Mouse (Mus musculus) brain, adult 2 months (tissue): ENCODE data around the gene Sez6.
A peak's percentile ranks its signal among the peaks of the same experiment; 100 is the strongest.

Experiments
- DNase-seq: peaks from one replicate; pipeline ENCODE4 v3.0.0; 2011; ENCODE audit warnings: low read depth, low spot score

Sez6 gene

DNA sequence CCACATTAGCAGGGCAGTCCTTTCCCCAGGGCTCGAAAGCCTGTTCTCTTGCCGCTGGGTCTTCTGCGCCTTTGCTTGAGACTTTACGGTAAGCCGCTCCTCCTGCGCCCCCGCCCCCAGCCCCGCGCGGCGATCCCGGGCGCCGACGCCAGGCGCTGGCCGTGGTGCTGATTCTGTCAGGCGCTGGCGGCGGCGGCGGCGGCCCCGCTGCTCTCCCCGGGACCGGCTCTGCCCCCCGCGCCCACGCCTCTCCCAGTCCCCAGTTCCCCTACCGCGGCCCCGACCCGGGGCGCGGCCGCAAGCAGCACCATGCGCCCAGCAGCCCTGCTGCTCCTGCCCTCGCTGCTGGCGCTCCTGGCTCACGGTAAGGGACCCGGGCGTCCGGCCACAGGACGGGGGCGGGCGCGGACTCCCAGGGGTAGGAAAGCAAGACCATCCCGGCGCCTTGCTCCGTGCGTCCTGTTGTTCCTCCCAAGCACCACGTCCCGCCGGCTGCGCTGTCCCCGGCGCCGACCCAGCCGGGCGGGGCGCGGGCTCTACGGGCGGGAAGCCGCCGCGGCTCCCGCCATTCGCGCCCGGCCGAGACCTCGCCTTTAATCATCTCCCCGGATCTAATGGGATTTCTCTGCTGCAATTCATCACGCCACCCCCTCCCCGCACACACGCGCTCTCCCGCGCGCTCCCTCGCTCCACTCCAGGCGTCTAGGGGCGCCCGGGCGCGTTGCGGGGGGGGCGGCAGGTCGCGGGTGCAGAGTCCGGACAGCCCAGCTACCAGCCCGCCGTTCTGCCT is at the start of gene Sez6:
Gene Sez6 (plus strand): TSS at position 50 of the 790 bp plus-strand sequence.
- DNase-seq: peak; percentile 90

- DNase-seq: no peak
Measured at GRCm38 (mm10) chr11:77884524-77885245, 45.9 kb upstream of the Sez6 start.

DNA sequence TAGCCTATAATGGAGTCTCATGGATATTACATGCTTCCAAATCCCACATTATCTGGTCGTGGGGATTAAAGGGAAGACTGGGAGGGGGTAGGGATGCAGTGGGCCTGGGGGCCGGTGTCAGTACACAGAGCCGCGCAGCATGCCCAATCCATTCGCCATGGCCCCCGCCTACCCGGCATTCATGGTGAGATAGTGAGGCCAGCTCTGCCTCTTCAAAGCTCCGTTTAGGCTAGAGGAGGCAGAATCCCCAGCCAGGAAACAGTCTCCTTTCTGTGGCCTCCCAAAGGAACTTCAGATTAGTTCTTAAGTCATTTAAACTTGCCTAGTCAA is 45.4 kb upstream of the Sez6 start:
- no peak for DNase-seq

DNA sequence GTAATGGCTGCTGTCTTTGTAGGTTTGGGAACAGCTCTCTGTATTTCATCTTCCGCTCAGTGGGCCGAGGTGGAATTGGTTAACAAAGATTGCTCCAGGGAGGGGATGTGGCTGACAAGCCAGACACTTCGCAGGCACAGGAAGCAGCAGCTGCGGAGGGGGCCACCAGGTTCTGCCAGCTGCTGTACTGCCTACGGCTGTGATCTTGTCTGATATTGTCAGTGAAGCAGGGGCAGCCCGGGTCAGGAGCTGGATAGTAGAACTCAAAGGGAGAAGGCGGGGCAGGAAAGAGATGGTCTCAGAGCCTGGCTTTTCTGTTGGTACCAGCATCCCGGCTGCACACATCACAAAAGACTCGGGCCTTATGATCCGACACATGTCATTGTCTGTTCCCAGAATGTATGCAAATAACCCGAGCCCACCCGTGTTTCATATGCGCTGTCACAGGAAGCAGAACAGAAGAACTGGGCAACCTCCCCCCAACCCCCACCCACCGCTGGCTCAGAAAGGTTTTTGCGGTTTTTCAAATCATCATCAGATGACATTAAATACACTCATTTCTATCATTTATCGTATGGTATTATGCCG is 43.1 kb upstream of the Sez6 start:
- peak; percentile 69 for DNase-seq

- DNase-seq: no peak
Measured at GRCm38 (mm10) chr11:77888846-77889245, 41.8 kb upstream of the Sez6 start.

- no peak for DNase-seq
Measured at GRCm38 (mm10) chr11:77889484-77889883, 41.1 kb upstream of the Sez6 start.

DNA sequence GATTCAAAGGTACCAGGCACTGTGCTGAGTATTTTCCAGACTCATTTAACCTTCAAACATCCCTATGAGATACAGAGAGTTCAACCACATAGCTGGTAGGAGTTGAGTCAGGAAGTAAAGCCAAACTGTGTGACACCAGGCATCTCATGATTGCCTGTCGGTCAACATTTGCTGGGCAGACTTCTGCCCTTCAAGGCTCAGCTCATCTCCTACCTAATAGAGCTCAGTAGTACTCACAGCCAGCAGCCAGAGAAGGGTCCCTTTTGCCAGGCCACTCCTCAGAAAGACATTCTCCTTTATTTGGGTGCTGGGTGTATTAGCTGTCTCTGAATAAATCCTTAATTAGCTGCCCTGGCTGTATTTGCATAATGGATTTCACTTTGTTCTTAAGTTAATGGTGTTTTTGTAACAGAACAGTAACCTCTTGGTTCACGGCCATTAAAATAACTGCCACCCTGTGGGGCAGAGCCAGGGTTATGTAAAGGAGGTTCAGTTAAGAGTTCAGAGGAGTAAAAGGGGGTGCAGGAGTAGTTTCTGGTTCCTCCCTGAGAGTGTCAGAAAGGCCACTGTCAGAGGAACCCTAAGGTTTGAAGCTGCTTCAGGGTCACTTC is 39.8 kb upstream of the Sez6 start:
- no peak for DNase-seq

GRCm38 (mm10) chr11:77892883-77893282 is 37.7 kb upstream of the Sez6 start:
- DNase-seq: no peak

- DNase-seq: no peak
Measured at GRCm38 (mm10) chr11:77893283-77893682, 37.3 kb upstream of the Sez6 start.

DNA sequence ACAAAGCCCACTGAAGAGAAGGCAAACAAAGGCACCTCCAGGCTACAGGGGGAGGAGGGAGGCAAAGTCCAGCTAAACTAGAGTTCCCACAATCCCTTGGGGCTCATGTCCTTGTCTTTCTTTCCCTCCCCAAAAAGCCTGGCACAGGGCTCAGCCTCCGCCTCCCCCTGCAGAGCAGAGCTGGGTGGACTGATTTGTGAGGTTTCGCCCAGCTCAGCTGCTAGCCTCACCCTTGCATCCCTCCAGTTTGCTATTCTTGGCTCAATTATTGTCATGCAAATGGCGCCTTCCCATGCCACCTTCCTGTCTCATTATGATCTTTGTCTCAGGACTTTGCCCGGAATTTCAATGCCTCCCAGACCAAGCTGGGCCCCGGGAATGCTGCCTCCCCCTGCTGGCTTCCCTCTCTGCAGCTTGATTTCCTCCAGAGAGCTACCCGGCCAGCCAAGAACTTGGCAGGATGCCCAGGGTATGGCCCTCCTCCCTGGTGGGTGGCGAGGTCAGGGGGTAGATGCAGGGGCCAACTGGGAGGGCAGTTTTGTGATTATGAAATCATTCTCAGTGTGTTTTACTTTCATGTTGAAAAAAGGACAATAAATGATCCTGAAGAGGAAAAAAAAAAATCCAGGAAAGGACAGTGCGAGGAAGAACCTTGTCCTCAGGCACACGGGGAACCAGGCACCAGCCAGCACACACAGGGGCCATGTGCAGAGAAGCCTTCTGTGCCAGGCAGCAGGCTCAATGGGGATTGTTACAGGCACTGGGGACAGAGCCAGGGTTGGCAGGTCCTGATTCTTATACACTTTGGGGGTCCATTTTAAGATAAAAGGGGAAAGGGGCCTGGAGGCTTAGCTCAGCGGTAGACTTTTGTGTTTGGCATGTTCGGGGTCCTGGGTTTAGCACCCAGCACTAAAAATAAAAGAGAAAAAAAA is 36.5 kb upstream of the Sez6 start, which contains the start of gene Pipox:
Gene Pipox (minus strand): TSS at position 310 of the 932 bp plus-strand sequence.
- DNase-seq: peak; percentile 91

GRCm38 (mm10) chr11:77894967-77895366 is 35.6 kb upstream of the Sez6 start:
- DNase-seq: no peak

DNA sequence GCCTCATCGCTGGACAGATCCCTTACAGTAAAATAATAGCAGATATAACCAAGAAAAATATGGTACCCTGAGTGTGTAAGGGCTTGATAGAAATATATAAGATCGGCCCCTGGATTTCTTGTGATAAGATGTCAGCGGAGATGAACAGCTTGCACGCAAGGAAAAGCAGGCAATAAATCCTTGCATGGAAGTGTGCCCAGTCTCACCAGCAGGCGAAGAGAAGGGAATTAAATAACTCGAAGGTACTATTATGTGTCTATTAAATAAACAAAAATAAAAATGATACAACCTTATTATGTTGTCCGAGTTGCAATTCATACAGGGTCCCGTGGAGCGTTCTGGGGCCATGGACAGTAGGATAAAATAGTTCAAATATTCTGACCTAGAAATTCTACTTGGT is 34.6 kb upstream of the Sez6 start:
- DNase-seq: peak; percentile 68

GRCm38 (mm10) chr11:77896480-77896819 is 34.1 kb upstream of the Sez6 start:
- DNase-seq: no peak

DNA sequence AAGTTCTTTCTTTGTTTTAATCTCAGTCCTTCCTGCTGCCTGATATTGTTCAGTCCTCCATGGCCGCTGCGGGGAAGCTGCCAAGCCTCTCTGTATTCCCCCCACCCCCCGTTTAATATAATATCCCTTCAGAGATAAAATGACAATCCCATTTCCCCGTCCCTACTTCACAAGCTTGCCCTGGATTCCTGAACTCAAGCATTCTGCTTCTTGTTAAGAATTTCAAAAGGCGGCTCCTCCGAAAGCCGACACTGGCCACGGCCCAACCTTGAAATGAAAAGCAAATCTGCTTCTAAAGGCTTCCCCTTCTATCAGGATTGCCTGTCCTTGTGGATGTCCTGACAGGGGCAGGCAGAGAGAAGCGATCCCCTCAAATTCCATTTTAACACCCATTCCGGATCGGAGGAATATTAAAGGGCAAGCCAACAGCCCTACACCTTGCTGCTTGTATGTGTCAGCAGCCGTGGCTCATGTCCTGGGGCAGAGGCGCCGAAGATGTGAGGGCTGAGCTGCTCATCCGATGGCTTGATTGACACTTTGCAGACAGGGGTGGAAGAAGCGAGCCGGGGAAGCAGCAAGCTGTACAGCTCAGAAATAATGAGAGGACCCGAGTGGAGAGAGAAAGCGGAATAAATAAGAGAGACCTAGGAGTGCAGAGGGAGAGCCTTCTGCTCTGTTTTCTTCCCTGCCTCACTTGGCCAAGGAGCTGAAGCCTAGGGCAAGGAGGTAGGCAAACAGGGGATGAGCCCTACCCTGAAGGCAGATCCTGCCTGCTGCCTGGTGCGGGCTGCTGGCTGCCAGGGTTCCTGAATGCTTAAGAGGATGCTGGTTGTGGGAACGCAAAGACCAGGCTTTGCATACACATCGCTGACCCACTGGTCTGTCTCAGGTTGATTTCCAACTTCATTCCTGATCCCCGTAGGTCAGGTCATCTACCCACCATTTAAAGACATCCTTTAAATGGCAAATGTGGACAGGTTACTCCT is 33.5 kb upstream of the Sez6 start:
- peak; percentile 63 for DNase-seq

- no peak for DNase-seq
Measured at GRCm38 (mm10) chr11:77900187-77900586, 30.4 kb upstream of the Sez6 start.

DNA sequence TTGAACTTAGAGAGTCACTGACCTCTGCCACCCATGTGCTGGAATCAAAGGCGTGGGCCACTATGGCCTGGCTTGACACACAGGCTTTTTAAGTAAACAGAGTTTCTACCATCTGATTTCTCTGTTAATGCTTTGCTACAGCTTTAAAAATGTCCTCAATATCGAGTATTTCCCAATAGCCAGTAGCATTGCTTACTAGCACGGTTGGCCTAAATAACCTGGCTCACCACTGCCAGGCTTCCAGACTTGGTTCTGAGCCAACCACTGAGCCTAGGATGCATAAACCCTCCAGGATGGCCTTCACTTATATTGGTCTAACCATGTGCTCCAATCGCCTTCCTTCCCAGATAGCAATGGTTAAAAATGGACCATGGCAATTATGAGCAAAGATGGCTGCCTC is 29.9 kb upstream of the Sez6 start:
- no peak for DNase-seq

DNA sequence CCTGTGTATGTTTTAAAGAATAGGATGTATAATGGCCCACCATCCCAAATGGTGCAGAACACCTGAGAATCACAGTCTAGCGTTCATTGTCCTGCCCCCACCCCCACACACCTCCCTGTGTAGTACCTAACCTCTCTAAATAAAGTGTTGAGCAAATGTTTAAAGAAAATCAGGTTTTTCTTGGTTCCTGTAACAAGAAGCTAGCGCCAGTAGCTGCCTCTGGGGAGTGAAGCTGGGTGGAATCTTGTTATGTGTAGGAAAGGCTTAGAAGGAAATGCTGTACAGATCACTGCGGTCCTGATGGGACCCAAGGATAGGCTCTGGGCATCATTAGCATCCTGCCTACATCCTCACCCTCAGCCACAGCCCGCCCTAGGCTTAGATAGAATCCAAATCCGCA is 29.2 kb upstream of the Sez6 start:
- DNase-seq: no peak

DNA sequence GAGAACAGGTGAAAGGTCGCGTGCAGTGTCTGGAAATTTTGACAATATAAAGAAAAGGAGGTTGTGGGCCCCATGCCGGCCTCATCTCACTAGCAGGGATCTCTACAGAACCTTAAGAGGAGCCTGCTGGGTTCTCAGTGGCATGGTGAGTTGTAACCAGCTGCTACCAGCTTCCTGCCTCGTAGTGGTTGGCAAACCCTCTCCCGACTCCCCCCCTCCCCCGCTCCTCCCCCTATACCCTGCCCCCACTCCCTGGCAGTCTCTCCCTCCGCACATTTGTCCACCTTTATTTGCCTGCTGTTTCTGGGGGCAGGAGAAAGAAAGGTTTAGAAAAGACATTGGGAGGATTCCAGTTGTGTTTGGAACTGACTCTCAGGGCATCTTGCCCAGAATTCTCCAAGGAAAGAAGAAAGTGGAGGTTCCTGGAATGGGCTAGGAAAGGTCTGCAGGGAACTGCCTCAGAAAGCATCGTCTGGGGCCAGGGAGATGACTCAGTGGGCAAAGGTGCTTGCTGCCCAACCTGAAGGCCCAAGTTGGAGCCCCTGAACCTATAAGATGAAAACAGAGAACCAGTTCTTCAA is 28.7 kb upstream of the Sez6 start:
- DNase-seq: peak; percentile 71

GRCm38 (mm10) chr11:77903761-77904160 is 26.8 kb upstream of the Sez6 start:
- DNase-seq: peak; percentile 70

- no peak for DNase-seq
Measured at GRCm38 (mm10) chr11:77904707-77905106, 25.9 kb upstream of the Sez6 start.
